Mouse (Mus musculus) embryonic fibroblast, embryonic 13.5 days (primary cell): ENCODE data around the gene Lin54.

Experiments used
- CTCF ChIP-seq: IDR thresholded peaks from 2 replicates; pipeline ENCODE4 v1.5.1; 2011; ENCODE audit warnings: mild to moderate bottlenecking, control low read depth, low read length, moderate library complexity, borderline replicate concordance; ENCODE audit not compliant: insufficient read depth
- POLR2A ChIP-seq: IDR thresholded peaks from 2 replicates; pipeline ENCODE4 v1.6.1; 2011; ENCODE audit warnings: low read depth, mild to moderate bottlenecking, control low read depth, low read length, moderate library complexity

DNA sequence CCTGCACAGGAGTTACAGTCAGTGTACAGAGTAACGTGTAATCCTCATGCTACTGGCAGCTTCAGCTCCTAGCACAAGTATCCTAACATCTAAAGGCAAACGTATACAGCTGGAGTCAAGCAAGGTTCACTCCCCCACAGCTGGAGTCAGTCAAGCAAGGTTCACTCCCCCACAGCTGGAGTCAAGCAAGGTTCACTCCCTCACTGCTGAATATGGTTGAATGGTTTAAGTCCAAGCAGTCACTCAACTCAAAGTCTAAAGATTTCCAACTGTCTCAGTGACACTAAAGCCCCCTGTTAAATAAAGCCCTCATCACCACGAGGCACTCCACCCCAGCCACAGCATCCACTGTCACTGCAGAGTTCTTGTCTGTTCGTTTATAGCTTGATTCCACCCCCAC lies 8.7 kb downstream of the Lin54 start:
- no peak for TF ChIP-seq POLR2A
- TF ChIP-seq CTCF: no peak
